Comparison of ENCODE assay signal across 33 mouse cellular contexts in genomic region chr5:30138193-30138592, GRCm38 (mm10). TPM values are rescaled to one million over a fixed set of nuclear protein-coding genes. Genes with fewer than 3 reads are reported as not detected.
"Had no signal": no experiment of that assay in that cellular context is flagged by ENCODE, and none has a peak within 500 bp of the region (broad histone marks: within the 10 kb centered on the region; RNA-seq: fewer than 3 reads in every experiment).

No protein-coding gene starts in this region.

- H3K4me3 ChIP-seq: embryonic facial prominence, embryonic 10.5 days; embryonic facial prominence, embryonic 12.5 days; embryonic facial prominence, embryonic 13.5 days; embryonic facial prominence, embryonic 15.5 days; erythroblast, embryonic 14.5 days; forebrain, embryonic 10.5 days; forebrain, embryonic 12.5 days; forebrain, embryonic 13.5 days; forebrain, embryonic 15.5 days; gastrocnemius, adult 2 months; heart, adult 2 months had no signal

- H3K27ac ChIP-seq: embryonic facial prominence, embryonic 10.5 days; embryonic facial prominence, embryonic 12.5 days; embryonic facial prominence, embryonic 13.5 days; embryonic facial prominence, embryonic 15.5 days; forebrain, embryonic 10.5 days; forebrain, embryonic 12.5 days; forebrain, embryonic 13.5 days; forebrain, embryonic 15.5 days; gastrocnemius, adult 2 months; heart, adult 2 months had no signal

- H3K4me1 ChIP-seq: embryonic facial prominence, embryonic 10.5 days; embryonic facial prominence, embryonic 12.5 days; embryonic facial prominence, embryonic 13.5 days; embryonic facial prominence, embryonic 15.5 days; forebrain, embryonic 10.5 days; forebrain, embryonic 12.5 days; forebrain, embryonic 13.5 days; forebrain, embryonic 15.5 days had no signal

- H3K9ac ChIP-seq: embryonic facial prominence, embryonic 12.5 days; embryonic facial prominence, embryonic 13.5 days; embryonic facial prominence, embryonic 15.5 days; forebrain, embryonic 12.5 days; forebrain, embryonic 13.5 days; forebrain, embryonic 15.5 days; forebrain, postnatal 0 days had no signal

- H3K4me2 ChIP-seq: embryonic facial prominence, embryonic 12.5 days; embryonic facial prominence, embryonic 13.5 days; embryonic facial prominence, embryonic 15.5 days; forebrain, embryonic 12.5 days; forebrain, embryonic 13.5 days; forebrain, embryonic 15.5 days had no signal

- H3K9me3 ChIP-seq: embryonic facial prominence, embryonic 10.5 days; embryonic facial prominence, embryonic 12.5 days; embryonic facial prominence, embryonic 13.5 days; embryonic facial prominence, embryonic 15.5 days; forebrain, embryonic 10.5 days; forebrain, embryonic 12.5 days; forebrain, embryonic 13.5 days; forebrain, embryonic 15.5 days had no signal

- H3K27me3 ChIP-seq: embryonic facial prominence, embryonic 12.5 days; embryonic facial prominence, embryonic 13.5 days; embryonic facial prominence, embryonic 15.5 days; forebrain, embryonic 12.5 days; forebrain, embryonic 13.5 days; forebrain, embryonic 15.5 days had no signal

- DNase-seq: cerebellum, adult 9-11 months; cerebellum, postnatal 10 days; cerebellum, postnatal 14 days; cerebellum, postnatal 25 days; cerebellum, postnatal 36 days; embryo, embryonic 11 days; forebrain, postnatal 0 days; gastrocnemius, adult 2 months; gastrocnemius, postnatal 10 days; gastrocnemius, postnatal 14 days; gastrocnemius, postnatal 25 days; gastrocnemius, postnatal 36 days; heart, adult 18-20 months; heart, adult 2 months had no signal

- ATAC-seq: forebrain, embryonic 13.5 days; forebrain, embryonic 14.5 days; forebrain, embryonic 15.5 days; forebrain, embryonic 16.5 days; forebrain, postnatal 0 days had no signal

RNA-seq across cellular contexts. Expression of gene 3110082J24Rik, which starts 32.3 kb away (rescaled TPM):
- total RNA-seq: common myeloid progenitor, adult 5-6 weeks; gastrocnemius, adult 18-20 months; gastrocnemius, adult 2 months; gastrocnemius, adult 8-10 months; gastrocnemius, postnatal 10 days; gastrocnemius, postnatal 14 days; gastrocnemius, postnatal 25 days; gastrocnemius, postnatal 36 days; gastrocnemius, postnatal 4 days; granulocyte monocyte progenitor cell, adult 5-6 weeks; heart, adult 18-20 months; heart, adult 2 months; heart, adult 8-10 months had no signal
- polyA plus RNA-seq: embryonic facial prominence, embryonic 13.5 days; embryonic facial prominence, embryonic 14.5 days; embryonic facial prominence, embryonic 15.5 days; erythroblast, embryonic 14.5 days; gonadal fat pad, adult 2 months; heart, adult 2 months had no signal

RNA-seq across cellular contexts. Expression of gene Garem2, which starts 33.2 kb away (rescaled TPM):
- total RNA-seq: common myeloid progenitor, adult 5-6 weeks; gastrocnemius, adult 18-20 months; gastrocnemius, adult 2 months; gastrocnemius, adult 8-10 months; gastrocnemius, postnatal 25 days; gastrocnemius, postnatal 36 days; granulocyte monocyte progenitor cell, adult 5-6 weeks had no signal
- polyA plus RNA-seq: erythroblast, embryonic 14.5 days had no signal
